Mouse (Mus musculus): Measurements from ENCODE around the gene Dpep1. TPM values are rescaled to one million over a fixed set of nuclear protein-coding genes. Genes with fewer than 3 reads are reported as not detected.
A peak's percentile ranks its signal among the peaks of the same experiment; 100 is the strongest.

Gene Dpep1
- polyA plus RNA-seq, 2 experiments = 3.9 to 5.1 TPM

GRCm38 (mm10) chr8:123145279-123145678 lies 40.8 kb upstream of the Dpep1 start:
- H3K36me3 ChIP-seq (ENCODE audit: control insufficient read depth, insufficient read depth, low read length) = no peaks in the 10 kb centered on the region
- WGBS = 52% methylated on average over 6 of the region's 6 CpGs
- no peak overlapping the region for H3K4me3 ChIP-seq (replicated peaks; ENCODE audit: low read length)
- no peaks in the 10 kb centered on the region for H3K27me3 ChIP-seq (ENCODE audit: control insufficient read depth, insufficient read depth, low read length)
- ATAC-seq (ENCODE audit: low FRiP score, low read depth) (no peak), DNase-seq (ENCODE audit: low spot score) (peak; percentile 48)
- no peak for TF ChIP-seq POLR2A (IDR thresholded peaks at IDR 0.05; ENCODE audit: borderline replicate concordance, extremely low read depth, insufficient read depth, insufficient read length)
- no peaks in the 10 kb centered on the region for H3K9me3 ChIP-seq (ENCODE audit: control insufficient read depth, low read length)
- H3K27ac ChIP-seq (replicated peaks; ENCODE audit: low read depth, low read length) = no peak overlapping the region
- no peak overlapping the region for H3K9ac ChIP-seq (ENCODE audit: low read depth, low read length, severe bottlenecking)
- no peak overlapping the region for H3K4me2 ChIP-seq (replicated peaks; ENCODE audit: low read depth, low read length, severe bottlenecking)
- H3K4me1 ChIP-seq (ENCODE audit: control insufficient read depth, insufficient read depth, low read length) = peaks cover 9% of the 10 kb centered on the region

DNA sequence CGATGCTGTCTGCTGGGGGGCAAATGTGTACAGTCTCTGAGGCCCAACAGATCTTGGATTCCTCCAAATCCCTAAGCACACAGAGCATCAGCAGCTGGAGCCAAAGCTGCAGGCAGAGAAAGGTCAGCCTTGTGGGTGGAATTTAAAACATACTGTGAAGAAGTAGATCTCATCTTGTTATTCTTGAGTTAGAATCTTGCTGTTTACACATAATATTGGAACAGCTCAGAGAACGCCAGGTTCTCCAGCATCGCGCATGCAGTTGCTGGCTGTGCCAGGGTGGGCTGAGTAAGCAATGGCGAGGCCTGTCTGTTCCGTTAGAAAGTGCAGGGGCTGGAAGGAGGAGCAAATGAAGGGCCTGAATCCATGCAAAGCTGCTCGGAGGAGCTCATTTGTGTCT lies 39.7 kb upstream of the Dpep1 start:
- no peaks in the 10 kb centered on the region for H3K36me3 ChIP-seq (ENCODE audit: control insufficient read depth, insufficient read depth, low read length)
- ATAC-seq (ENCODE audit: low FRiP score, low read depth) = no peak
- H3K4me2 ChIP-seq (replicated peaks; ENCODE audit: low read depth, low read length, severe bottlenecking) = no peak overlapping the region
- H3K4me1 ChIP-seq (ENCODE audit: control insufficient read depth, insufficient read depth, low read length) = peaks cover 9% of the 10 kb centered on the region
- no peak overlapping the region for H3K9ac ChIP-seq (ENCODE audit: low read depth, low read length, severe bottlenecking)
- no peak overlapping the region for H3K4me3 ChIP-seq (replicated peaks; ENCODE audit: low read length)
- no peak overlapping the region for H3K27ac ChIP-seq (replicated peaks; ENCODE audit: low read depth, low read length)
- no peaks in the 10 kb centered on the region for H3K9me3 ChIP-seq (ENCODE audit: control insufficient read depth, low read length)
- 82% methylated on average over 7 of the region's 7 CpGs for WGBS
- H3K27me3 ChIP-seq (ENCODE audit: control insufficient read depth, insufficient read depth, low read length) = no peaks in the 10 kb centered on the region
- DNase-seq (ENCODE audit: low spot score) = no peak
- TF ChIP-seq POLR2A (IDR thresholded peaks at IDR 0.05; ENCODE audit: borderline replicate concordance, extremely low read depth, insufficient read depth, insufficient read length) = no peak

- Histone ChIP-seq H3K36me3 (ENCODE audit: control insufficient read depth, insufficient read depth, low read length) (no peaks in the 10 kb centered on the region), H3K9ac (ENCODE audit: low read depth, low read length, severe bottlenecking) (no peak overlapping the region), H3K27ac (replicated peaks; ENCODE audit: low read depth, low read length) (no peak overlapping the region), H3K4me3 (replicated peaks; ENCODE audit: low read length) (no peak overlapping the region), H3K27me3 (ENCODE audit: control insufficient read depth, insufficient read depth, low read length) (no peaks in the 10 kb centered on the region), H3K4me1 (ENCODE audit: control insufficient read depth, insufficient read depth, low read length) (no peaks in the 10 kb centered on the region), H3K4me2 (replicated peaks; ENCODE audit: low read depth, low read length, severe bottlenecking) (no peak overlapping the region), H3K9me3 (ENCODE audit: control insufficient read depth, low read length) (no peaks in the 10 kb centered on the region)
- DNase-seq (ENCODE audit: low spot score) (no peak), ATAC-seq (ENCODE audit: low FRiP score, low read depth) (no peak)
- no peak for TF ChIP-seq POLR2A (IDR thresholded peaks at IDR 0.05; ENCODE audit: borderline replicate concordance, extremely low read depth, insufficient read depth, insufficient read length)
- 65% methylated on average over 9 of the region's 9 CpGs for WGBS
Observed at GRCm38 (mm10) chr8:123150737-123151171, 35.3 kb upstream of the Dpep1 start.

DNA sequence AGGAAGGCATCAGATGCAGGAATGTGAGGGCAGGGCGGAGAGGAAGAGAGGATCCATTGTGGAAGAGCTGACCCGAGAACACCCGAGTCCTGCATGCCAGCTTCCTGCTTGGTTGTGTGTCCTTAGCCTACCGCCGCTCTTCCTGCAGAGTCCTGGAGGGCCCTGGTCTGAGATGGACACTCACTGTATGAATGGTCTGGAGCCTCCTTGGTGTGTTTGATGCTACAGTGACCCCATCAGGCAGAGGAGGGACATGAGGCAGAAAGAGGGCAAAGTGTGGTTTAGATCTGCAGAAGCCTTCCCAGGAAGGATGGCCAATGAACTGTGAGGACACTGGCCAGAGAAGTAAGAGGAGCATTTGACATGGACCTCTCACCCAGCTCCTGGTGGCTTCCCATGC lies 30.9 kb upstream of the Dpep1 start:
- 81% methylated on average over 5 of the region's 5 CpGs for WGBS

DNA sequence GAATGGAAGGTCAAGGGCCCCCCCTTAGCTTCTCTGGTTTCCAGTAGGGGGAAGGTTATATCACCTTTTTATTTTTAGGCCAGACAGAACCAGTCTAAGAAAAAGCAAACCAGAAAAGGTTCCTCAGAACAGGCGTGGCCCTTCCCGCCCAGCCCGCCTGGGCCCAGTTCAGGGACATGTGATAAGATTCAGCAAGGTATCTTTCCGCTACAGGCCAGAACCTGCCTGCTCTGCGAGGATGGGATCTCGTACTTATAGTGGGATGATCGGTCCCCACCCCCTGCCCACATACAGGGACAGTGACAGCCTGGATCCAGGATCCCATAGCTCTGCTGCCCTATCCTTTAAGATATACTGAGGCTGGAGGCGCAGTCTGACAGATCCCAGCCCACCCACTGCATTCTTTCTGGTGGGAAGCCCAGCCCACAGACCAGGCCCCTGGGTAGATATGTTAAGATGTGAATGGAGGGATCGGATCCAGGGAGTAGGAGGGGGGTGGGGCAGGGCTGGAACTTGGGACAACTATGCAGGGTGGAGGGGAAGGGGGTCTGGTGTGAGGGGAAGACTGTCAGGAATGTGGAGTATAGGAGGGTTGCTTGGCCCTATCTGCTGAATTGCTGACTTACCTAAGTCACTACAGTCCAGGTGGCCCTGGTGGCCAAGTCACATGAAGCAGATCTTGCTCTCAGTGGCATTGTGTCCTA lies 29.8 kb upstream of the Dpep1 start:
- H3K27me3 ChIP-seq (ENCODE audit: control insufficient read depth, insufficient read depth, low read length) = no peaks in the 10 kb centered on the region
- WGBS = 73% methylated on average over 9 of the region's 9 CpGs
- H3K4me2 ChIP-seq (replicated peaks; ENCODE audit: low read depth, low read length, severe bottlenecking) = no peak overlapping the region
- H3K36me3 ChIP-seq (ENCODE audit: control insufficient read depth, insufficient read depth, low read length) = no peaks in the 10 kb centered on the region
- no peak overlapping the region for H3K4me3 ChIP-seq (replicated peaks; ENCODE audit: low read length)
- TF ChIP-seq POLR2A (IDR thresholded peaks at IDR 0.05; ENCODE audit: borderline replicate concordance, extremely low read depth, insufficient read depth, insufficient read length) = no peak
- no peak overlapping the region for H3K9ac ChIP-seq (ENCODE audit: low read depth, low read length, severe bottlenecking)
- H3K27ac ChIP-seq (replicated peaks; ENCODE audit: low read depth, low read length) = no peak overlapping the region
- ATAC-seq (ENCODE audit: low FRiP score, low read depth) (no peak; the same call in 1 of the 2 replicates), DNase-seq (ENCODE audit: low spot score) (peak; percentile 8)
- no peaks in the 10 kb centered on the region for H3K9me3 ChIP-seq (ENCODE audit: control insufficient read depth, low read length)
- peaks cover 13% of the 10 kb centered on the region for H3K4me1 ChIP-seq (ENCODE audit: control insufficient read depth, insufficient read depth, low read length)

More for the DNA sequence above, 30.9 kb upstream of the Dpep1 start:
- no peak for DNase-seq (ENCODE audit: low spot score)
- Histone ChIP-seq H3K4me3 (replicated peaks; ENCODE audit: low read length) (no peak overlapping the region), H3K36me3 (ENCODE audit: control insufficient read depth, insufficient read depth, low read length) (no peaks in the 10 kb centered on the region), H3K4me1 (ENCODE audit: control insufficient read depth, insufficient read depth, low read length) (peaks cover 13% of the 10 kb centered on the region), H3K27ac (replicated peaks; ENCODE audit: low read depth, low read length) (no peak overlapping the region), H3K27me3 (ENCODE audit: control insufficient read depth, insufficient read depth, low read length) (no peaks in the 10 kb centered on the region), H3K4me2 (replicated peaks; ENCODE audit: low read depth, low read length, severe bottlenecking) (no peak overlapping the region), H3K9me3 (ENCODE audit: control insufficient read depth, low read length) (no peaks in the 10 kb centered on the region), H3K9ac (ENCODE audit: low read depth, low read length, severe bottlenecking) (no peak overlapping the region)
- no peak for ATAC-seq (ENCODE audit: low FRiP score, low read depth)
- no peak for TF ChIP-seq POLR2A (IDR thresholded peaks at IDR 0.05; ENCODE audit: borderline replicate concordance, extremely low read depth, insufficient read depth, insufficient read length)

Data from limb, embryonic 14.5 days (tissue).